Comparison of ENCODE assay signal across 8 mouse cellular contexts in genomic region chr7:118850676-118851290, GRCm38 (mm10). TPM values are rescaled to one million over a fixed set of nuclear protein-coding genes. Genes with fewer than 3 reads are reported as not detected.
A peak's percentile ranks its signal among the peaks of the same experiment; 100 is the strongest.
DNase-seq lines count a peak whose midpoint lies in the region; ATAC-seq and TF ChIP-seq lines count a peak whose summit lies in the region.

No protein-coding gene starts in this region.

- H3K4me2 ChIP-seq in liver, embryonic 12.5 days: no peak overlapping the region

- H3K4me1 ChIP-seq in liver, embryonic 12.5 days: peaks cover 40% of the 10 kb centered on the region
- H3K4me1 ChIP-seq in thymus, adult 2 months (replicated peaks; ENCODE audit: control insufficient read depth, insufficient read depth, low read length): peaks cover 5% of the 10 kb centered on the region

- no peak overlapping the region for H3K27ac ChIP-seq in liver, embryonic 12.5 days
- H3K27ac ChIP-seq in thymus, adult 2 months (ENCODE audit: control insufficient read depth, insufficient read depth, low read length): no peak overlapping the region

- TF ChIP-seq CTCF in thymus, adult 2 months (IDR thresholded peaks at IDR 0.05; ENCODE audit: borderline replicate concordance, control insufficient read depth, extremely low read depth, insufficient read depth, low read length, poor library complexity): no peak

- peak overlapping the region; percentile 22 for H3K9ac ChIP-seq in liver, embryonic 12.5 days

- H3K27me3 ChIP-seq in liver, embryonic 12.5 days (replicated peaks): no peaks in the 10 kb centered on the region
- no peaks in the 10 kb centered on the region for H3K27me3 ChIP-seq in thymus, adult 2 months (ENCODE audit: control insufficient read depth, insufficient read depth, low read length)

- no peak for TF ChIP-seq POLR2A in thymus, adult 2 months (IDR thresholded peaks at IDR 0.05; ENCODE audit: control insufficient read depth, extremely low read depth, insufficient read depth, low read length, poor library complexity)

- no peak for ATAC-seq in liver, embryonic 12.5 days

- no peaks in the 10 kb centered on the region for H3K9me3 ChIP-seq in liver, embryonic 12.5 days (replicated peaks)

- WGBS in liver, embryonic 12.5 days (ENCODE audit: insufficient replicate concordance): 82% methylated on average over 9 of the region's 9 CpGs
- 85% methylated on average over 9 of the region's 9 CpGs for WGBS in thymus, adult 2 months

- peak; percentile 37 to 38 for DNase-seq in cerebellum, postnatal 10 days
- DNase-seq in cerebellum, postnatal 4 days (ENCODE audit: low spot score in 2 of 2): no peak
- no peak for DNase-seq in liver
- peak; percentile 34 to 41 for DNase-seq in adrenal gland, adult 18-20 months (ENCODE audit: low spot score in 2 of 2)
- DNase-seq in lung, postnatal 10 days: peak; percentile 41
- DNase-seq in yolk sac, embryonic 10.5 days (ENCODE audit: low spot score): no peak
- DNase-seq in thymus, adult 2 months: no peak

- H3K4me3 ChIP-seq in liver, embryonic 12.5 days: no peak overlapping the region
- H3K4me3 ChIP-seq in thymus, adult 2 months (ENCODE audit: control insufficient read depth, insufficient read depth, low read length): no peak overlapping the region

- peaks cover 77% of the 10 kb centered on the region for H3K36me3 ChIP-seq in liver, embryonic 12.5 days
- H3K36me3 ChIP-seq in thymus, adult 2 months (ENCODE audit: control insufficient read depth, insufficient read depth, low read length): peaks cover 20% of the 10 kb centered on the region

RNA-seq across cellular contexts. Expression of gene Iqck, which starts 4.8 kb away (rescaled TPM):
- polyA plus RNA-seq in liver, embryonic 12.5 days (2016; fragmentation: Nextera tagmentation; extraction: Ambion mirVana): 0.37 and 0.68 TPM in 2 replicates
- total RNA-seq in adrenal gland, adult 18-20 months (2021): 10 to 100 TPM; 12.1 to 33.9 TPM
- 1.1 TPM in 2 replicates for polyA plus RNA-seq in thymus, adult 2 months (2012; rRNA removed)

RNA-seq across cellular contexts. Expression of gene Knop1, which starts 5.3 kb away (rescaled TPM):
- polyA plus RNA-seq in liver, embryonic 12.5 days (2016; fragmentation: Nextera tagmentation; extraction: Ambion mirVana): 60.0 and 60.2 TPM in 2 replicates
- 10 to 100 TPM; 45.1 to 78.7 TPM for total RNA-seq in adrenal gland, adult 18-20 months (2021)
- polyA plus RNA-seq in thymus, adult 2 months (2012; rRNA removed): 11.8 and 13.3 TPM in 2 replicates

Comparison
In these comparisons a context has a peak if more than half of its experiments do, and no peak if none do; other contexts are left out.
1. DNase-seq: peak in cerebellum, postnatal 10 days (2 of 2), adrenal gland, adult 18-20 months (2 of 2) and lung, postnatal 10 days (single experiment); none in cerebellum, postnatal 4 days (0 of 2), liver (single experiment), yolk sac, embryonic 10.5 days (single experiment) and thymus, adult 2 months (single experiment).